Mouse (Mus musculus) embryonic facial prominence, embryonic 11.5 days (tissue): Measurements from ENCODE around the gene G430095P16Rik. TPM values are rescaled to one million over a fixed set of nuclear protein-coding genes. Genes with fewer than 3 reads are reported as not detected.

ENCODE experiments used
- ATAC-seq: fragments of 200-750 bp; cut with Nextera tagmentation; replicated peaks from 2 replicates; pipeline ENCODE4 v1.8.0; 2017; ENCODE audit warnings: low read depth; ENCODE audit not compliant: insufficient number of reproducible peaks, low FRiP score, low TSS enrichment
- DNase-seq: peaks from one replicate; pipeline ENCODE4 v3.0.0-alpha.2; 2015; ENCODE audit warnings: low spot score
- H3K27ac ChIP-seq: fragments of 300-500 bp; sonication (generic); replicated peaks from 2 replicates; pipeline ENCODE4 v1.5.1; 2014; ENCODE audit warnings: mild to moderate bottlenecking, low read depth, low read length, control low read depth
- H3K27me3 ChIP-seq: fragments of 300-500 bp; sonication (generic); 2 replicates; pipeline ENCODE4 v1.6.1; 2014; ENCODE audit warnings: mild to moderate bottlenecking, low read length, moderate library complexity, mixed read lengths; ENCODE audit not compliant: control insufficient read depth, insufficient read depth
- H3K36me3 ChIP-seq: fragments of 300-500 bp; sonication (generic); replicated peaks from 2 replicates; pipeline ENCODE4 v1.6.1; 2014; ENCODE audit warnings: low read depth, mild to moderate bottlenecking, low read length, moderate library complexity, mixed read lengths; ENCODE audit not compliant: control insufficient read depth, insufficient read depth
- H3K4me1 ChIP-seq: fragments of 300-500 bp; sonication (generic); 2 replicates; pipeline ENCODE4 v1.6.1; 2014; ENCODE audit warnings: low read length, mixed read lengths; ENCODE audit not compliant: control insufficient read depth, insufficient read depth
- H3K4me2 ChIP-seq: fragments of 300-500 bp; sonication (generic); 2 replicates; pipeline ENCODE4 v1.6.1; 2014; ENCODE audit warnings: low read depth, mild to moderate bottlenecking, control low read depth, low read length, moderate library complexity
- H3K4me3 ChIP-seq: fragments of 300-500 bp; sonication (generic); 2 replicates; pipeline ENCODE4 v1.5.1; 2014; ENCODE audit warnings: low read depth, low read length, control low read depth
- H3K9ac ChIP-seq: fragments of 300-500 bp; sonication (generic); replicated peaks from 2 replicates; pipeline ENCODE4 v1.6.1; 2014; ENCODE audit warnings: mild to moderate bottlenecking, control low read depth, low read length
- H3K9me3 ChIP-seq: fragments of 300-500 bp; sonication (generic); replicated peaks from 2 replicates; pipeline ENCODE4 v1.6.1; 2016; ENCODE audit warnings: mild to moderate bottlenecking, low read length, inconsistent platforms, mixed read lengths; ENCODE audit not compliant: control insufficient read depth
- WGBS: fragments of 180-500 bp; shearing (Covaris S2); extraction: QIAGEN DNeasy Blood & Tissue Kit; methylation state at CpG from one replicate; pipeline ENCODE4 v1.1.7; 2014; 5-methylcytosine and 5-hydroxymethylcytosine counted together
- polyA plus RNA-seq: library from polyadenylated mRNA; unstranded; fragments of >200 nt; fragmentation: Nextera tagmentation; extraction: Ambion mirVana; gene quantifications from 2 replicates; pipeline ENCODE4 v1.2.1, GENCODE M21; 2014

The G430095P16Rik gene
- polyA plus RNA-seq, 1 experiment from 2014 or later = 3.6 TPM

GRCm38 (mm10) chr8:84737608-84738007, 14.8 kb downstream of the G430095P16Rik start:
- no peaks in the 10 kb centered on the region for H3K9me3 ChIP-seq
- ATAC-seq = no peak

DNA sequence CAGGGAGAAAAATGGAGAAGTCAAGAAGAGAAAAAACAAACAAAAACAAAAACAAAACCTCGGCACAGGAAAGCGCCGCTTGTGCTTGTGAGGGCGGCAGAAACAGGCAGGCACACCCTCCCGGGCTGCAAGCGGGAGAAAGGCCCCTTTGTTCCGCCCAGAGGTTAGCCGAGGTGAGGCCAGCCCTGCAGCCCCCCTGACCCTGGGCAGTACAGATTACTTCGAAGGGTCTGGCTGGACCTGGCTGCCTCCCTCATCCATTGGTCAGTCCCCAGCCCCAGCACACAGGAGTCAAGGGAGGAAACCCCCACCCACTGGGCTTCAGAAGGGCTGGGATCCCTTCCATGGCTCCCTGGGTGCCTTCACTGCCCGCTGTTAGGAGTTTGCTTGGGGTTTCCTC, 15.5 kb downstream of the G430095P16Rik start:
- no peaks in the 10 kb centered on the region for H3K9me3 ChIP-seq
- H3K36me3 ChIP-seq = no peaks in the 10 kb centered on the region
- no peak overlapping the region for H3K4me2 ChIP-seq
- H3K9ac ChIP-seq = peak overlapping the region; percentile 41
- peaks cover 43% of the 10 kb centered on the region for H3K4me1 ChIP-seq
- peaks cover 47% of the 10 kb centered on the region for H3K27me3 ChIP-seq
- no peak for ATAC-seq
- DNase-seq = no peak
- no peak overlapping the region for H3K4me3 ChIP-seq
- H3K27ac ChIP-seq = no peak overlapping the region
- 11% methylated on average over 10 of the region's 10 CpGs for WGBS

More at GRCm38 (mm10) chr8:84737608-84738007, 14.8 kb downstream of the G430095P16Rik start:
- peaks cover 43% of the 10 kb centered on the region for H3K4me1 ChIP-seq
- peak; percentile 92 for DNase-seq
- H3K9ac ChIP-seq = peak overlapping the region; percentile 29; the same call in 1 of the 2 replicates
- H3K27me3 ChIP-seq = peaks cover 47% of the 10 kb centered on the region
- H3K36me3 ChIP-seq = no peaks in the 10 kb centered on the region
- H3K4me3 ChIP-seq = no peak overlapping the region
- H3K27ac ChIP-seq = no peak overlapping the region
- H3K4me2 ChIP-seq = 0 out of 2 replicates have a peak overlapping the region, but pooled peaks have one; percentile 5
- 1% methylated on average over 16 of the region's 16 CpGs for WGBS

- H3K27me3 ChIP-seq = peaks cover 46% of the 10 kb centered on the region
- H3K4me1 ChIP-seq = peaks cover 44% of the 10 kb centered on the region
- no peak for ATAC-seq
- no peak overlapping the region for H3K4me3 ChIP-seq
- H3K27ac ChIP-seq = no peak overlapping the region
- WGBS = 35% methylated on average over 10 of the region's 10 CpGs
- no peaks in the 10 kb centered on the region for H3K36me3 ChIP-seq
- no peak overlapping the region for H3K4me2 ChIP-seq
- no peak for DNase-seq
- no peaks in the 10 kb centered on the region for H3K9me3 ChIP-seq
- peak overlapping the region; percentile 41; the same call in 1 of the 2 replicates for H3K9ac ChIP-seq
Measured at GRCm38 (mm10) chr8:84738715-84739400, 16.1 kb downstream of the G430095P16Rik start.

DNA sequence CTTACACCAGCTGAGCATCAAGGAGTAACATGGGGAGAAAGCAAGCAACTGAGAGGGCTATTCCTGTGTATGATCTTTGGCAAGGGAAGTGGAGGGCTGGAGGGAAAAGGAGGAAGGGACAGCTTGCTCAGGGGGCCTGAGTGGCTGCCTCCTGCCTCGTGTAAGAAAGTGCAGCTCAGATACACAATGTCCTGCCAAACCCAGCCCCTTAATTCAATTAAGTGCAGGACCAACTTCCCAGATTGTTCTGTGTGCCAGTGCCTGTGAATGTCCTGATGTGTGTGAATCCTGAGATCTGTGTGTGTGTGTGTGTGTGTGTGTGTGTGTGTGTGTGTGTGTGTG, 16.6 kb downstream of the G430095P16Rik start:
- Histone ChIP-seq H3K27me3 (peaks cover 42% of the 10 kb centered on the region), H3K27ac (no peak overlapping the region), H3K4me3 (no peak overlapping the region), H3K4me2 (no peak overlapping the region), H3K4me1 (peaks cover 46% of the 10 kb centered on the region), H3K9ac (no peak overlapping the region), H3K36me3 (no peaks in the 10 kb centered on the region), H3K9me3 (no peaks in the 10 kb centered on the region)
- ATAC-seq = no peak
- DNase-seq = no peak
- WGBS = 0% methylated on average over 1 of the region's 1 CpGs

- H3K27ac ChIP-seq = peak overlapping the region; percentile 99
- peak overlapping the region; percentile 25 for H3K9ac ChIP-seq
- 19% methylated on average over 13 of the region's 13 CpGs for WGBS
- no peak overlapping the region for H3K4me2 ChIP-seq
- no peaks in the 10 kb centered on the region for H3K36me3 ChIP-seq
- H3K9me3 ChIP-seq = no peaks in the 10 kb centered on the region
- peaks cover 62% of the 10 kb centered on the region for H3K4me1 ChIP-seq
- DNase-seq (no peak), ATAC-seq (no peak)
- H3K27me3 ChIP-seq = peaks cover 40% of the 10 kb centered on the region
- 0 out of 2 replicates have a peak overlapping the region, but pooled peaks have one; percentile 2 for H3K4me3 ChIP-seq
Measured at GRCm38 (mm10) chr8:84740895-84741843, 18.4 kb downstream of the G430095P16Rik start.

GRCm38 (mm10) chr8:84742171-84743053, 19.6 kb downstream of the G430095P16Rik start:
- Histone ChIP-seq H3K27me3 (peaks cover 42% of the 10 kb centered on the region), H3K9ac (peak overlapping the region; percentile 34), H3K27ac (peak overlapping the region; percentile 99), H3K4me1 (peaks cover 62% of the 10 kb centered on the region), H3K4me2 (peak overlapping the region; percentile 30), H3K36me3 (no peaks in the 10 kb centered on the region), H3K4me3 (no peak overlapping the region), H3K9me3 (no peaks in the 10 kb centered on the region)
- 1% methylated on average over 32 of the region's 32 CpGs for WGBS
- DNase-seq (peak; percentile 93), ATAC-seq (peak; percentile 76)

DNA sequence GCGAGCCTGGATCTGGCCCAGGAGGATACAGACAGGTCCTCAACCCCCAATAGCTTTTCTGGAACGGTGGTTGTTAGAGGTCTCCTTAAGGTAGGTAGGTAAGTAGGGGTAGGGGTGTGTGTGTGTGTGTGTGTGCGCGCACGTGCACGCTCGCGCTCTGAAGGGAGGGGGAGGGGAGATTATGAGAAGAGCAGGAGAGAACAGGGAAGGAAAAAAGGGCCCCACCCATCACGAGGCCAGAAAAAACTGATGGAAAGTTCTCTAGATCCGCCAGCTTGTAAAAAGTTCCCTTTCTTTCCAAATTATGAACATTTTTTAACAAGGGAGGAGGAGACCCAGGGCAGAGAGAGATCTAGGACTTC, 20.2 kb downstream of the G430095P16Rik start:
- WGBS = 2% methylated on average over 10 of the region's 10 CpGs
- Histone ChIP-seq H3K9ac (peak overlapping the region; percentile 1), H3K4me3 (no peak overlapping the region)

More for the DNA sequence above, 20.2 kb downstream of the G430095P16Rik start:
- peaks cover 38% of the 10 kb centered on the region for H3K27me3 ChIP-seq
- H3K27ac ChIP-seq = peak overlapping the region; percentile 99
- no peaks in the 10 kb centered on the region for H3K36me3 ChIP-seq
- ATAC-seq (no peak; the same call in 1 of the 2 replicates), DNase-seq (no peak)
- no peaks in the 10 kb centered on the region for H3K9me3 ChIP-seq
- peak overlapping the region; percentile 30 for H3K4me2 ChIP-seq
- peaks cover 56% of the 10 kb centered on the region for H3K4me1 ChIP-seq
